Mouse (Mus musculus) B cell, adult 2 months (primary cell): ENCODE measurements around the gene Tmem136.

Experiments used
- DNase-seq, 2 experiments: peaks; one replicate each; pipeline ENCODE4 v3.0.0; 2022

The Tmem136 gene

GRCm38 (mm10) chr9:43107555-43107954 lies 8.8 kb downstream of the Tmem136 start:
- DNase-seq, result no peak

GRCm38 (mm10) chr9:43107187-43107517 lies 9.2 kb downstream of the Tmem136 start, which contains the start of gene Arhgef12:
Gene Arhgef12 (minus strand): TSS chr9:43107239.
- DNase-seq, result no peak

- DNase-seq, result peak; percentile 43 to 47
Observed at GRCm38 (mm10) chr9:43106426-43107186, 9.8 kb downstream of the Tmem136 start.

GRCm38 (mm10) chr9:43105664-43106361 lies 10.6 kb downstream of the Tmem136 start:
- peak; percentile 66 to 68 for DNase-seq

GRCm38 (mm10) chr9:43104873-43105663 lies 11.3 kb downstream of the Tmem136 start:
- peak; percentile 28 to 34 for DNase-seq

DNA sequence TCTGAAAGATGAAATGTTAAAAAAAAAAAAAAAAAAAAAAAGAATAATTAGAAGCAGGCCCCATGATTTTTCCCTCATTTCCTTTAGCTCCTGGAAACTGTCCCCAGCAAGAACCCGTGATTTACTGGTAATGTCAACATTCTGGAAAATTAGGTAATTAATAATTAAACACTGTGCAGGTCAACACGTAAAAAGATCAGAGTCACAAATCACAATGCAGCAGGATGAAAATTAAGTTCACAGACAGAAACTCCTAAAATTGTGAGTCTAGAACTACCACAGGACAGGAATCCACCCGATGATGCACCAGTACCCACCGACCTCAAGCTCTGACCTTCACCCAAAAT lies 11.9 kb downstream of the Tmem136 start:
- DNase-seq, result no peak

- DNase-seq, result no peak
Observed at GRCm38 (mm10) chr9:43103675-43104299, 12.6 kb downstream of the Tmem136 start.

DNA sequence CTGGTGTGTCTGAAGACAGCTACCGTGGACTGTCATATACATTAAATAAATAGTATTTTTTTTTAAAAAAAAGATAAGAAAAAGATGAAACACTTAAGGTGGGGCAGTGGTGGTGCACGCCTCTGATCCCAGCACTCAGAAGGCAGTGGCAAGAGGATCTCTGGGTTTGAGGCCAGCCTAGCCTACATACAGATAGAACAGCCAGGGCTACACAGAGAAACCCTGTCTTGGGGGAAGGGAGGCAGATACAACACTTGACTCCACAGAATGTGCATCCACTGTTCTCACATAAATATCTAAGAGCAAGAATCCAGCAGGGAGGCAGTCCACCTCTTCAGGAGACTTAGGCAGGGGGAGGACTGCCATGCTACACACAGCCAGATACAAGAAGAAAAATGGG lies 13.4 kb downstream of the Tmem136 start:
- DNase-seq, result no peak

DNA sequence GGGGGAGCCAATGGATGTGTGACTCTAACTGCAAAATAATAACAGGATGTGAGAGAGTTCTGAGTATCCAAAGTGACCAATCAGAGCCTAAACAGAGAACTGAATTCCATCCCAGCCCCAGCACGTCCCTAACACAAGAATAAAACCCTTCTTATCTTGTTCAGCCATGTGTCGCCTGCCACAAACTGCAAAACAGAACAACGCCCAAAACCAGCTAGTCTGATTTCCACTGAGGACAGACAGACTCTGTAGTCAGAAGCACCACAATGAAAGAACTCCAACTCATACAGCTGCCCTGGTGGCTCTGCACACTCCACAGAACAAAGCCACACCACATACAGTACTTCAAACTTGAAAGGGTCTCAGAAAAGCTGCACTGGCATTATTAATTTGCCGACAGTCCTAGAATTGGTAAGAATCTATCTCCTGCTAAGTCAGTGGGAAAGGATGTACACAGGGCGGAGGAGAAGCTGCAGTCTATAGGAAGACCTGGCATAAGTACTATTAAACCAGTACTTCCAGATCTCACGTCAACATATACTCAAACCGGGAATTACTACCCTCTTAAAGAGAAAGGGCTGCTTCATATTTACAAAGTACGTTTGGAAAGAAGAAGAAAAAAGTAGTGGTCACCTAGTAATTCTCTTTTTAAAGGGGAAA lies 14.3 kb downstream of the Tmem136 start:
- DNase-seq, result no peak

- DNase-seq, result no peak
Observed at GRCm38 (mm10) chr9:43098922-43099321, 17.4 kb downstream of the Tmem136 start.

DNA sequence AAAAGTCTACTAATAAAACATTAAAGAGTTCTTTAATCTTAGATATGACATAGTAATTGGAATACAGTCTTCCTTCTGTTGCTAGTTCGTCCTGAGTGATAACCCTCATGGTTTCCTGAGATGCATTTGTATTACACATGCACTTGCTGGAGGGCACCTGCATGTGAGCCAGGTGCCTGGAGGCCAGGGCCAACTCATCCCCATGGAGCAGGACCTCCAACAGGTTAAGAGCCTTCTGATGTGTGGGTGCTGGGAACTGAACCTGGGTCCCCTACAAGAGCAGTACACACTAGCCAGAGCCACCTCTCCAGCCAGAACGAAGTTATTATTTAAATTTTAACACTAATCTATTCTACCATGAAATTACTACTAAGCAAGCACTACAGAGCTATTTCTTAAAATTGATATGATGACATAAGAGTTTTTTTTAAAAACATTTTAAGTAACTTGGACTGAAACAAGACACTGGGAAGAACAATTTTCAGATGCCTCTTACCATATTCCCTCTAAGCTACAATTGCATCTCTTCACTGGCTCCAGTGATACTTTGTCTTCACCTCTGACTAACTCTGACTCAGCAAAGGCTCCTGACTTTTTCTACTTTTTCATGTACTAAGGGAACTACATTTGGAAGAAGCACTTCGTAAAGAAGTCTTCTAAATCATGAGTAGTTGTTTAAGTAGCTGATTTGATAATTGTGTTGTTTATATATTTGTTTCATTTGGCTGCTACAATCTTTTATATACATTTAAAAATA lies 18.4 kb downstream of the Tmem136 start:
- no peak for DNase-seq

DNA sequence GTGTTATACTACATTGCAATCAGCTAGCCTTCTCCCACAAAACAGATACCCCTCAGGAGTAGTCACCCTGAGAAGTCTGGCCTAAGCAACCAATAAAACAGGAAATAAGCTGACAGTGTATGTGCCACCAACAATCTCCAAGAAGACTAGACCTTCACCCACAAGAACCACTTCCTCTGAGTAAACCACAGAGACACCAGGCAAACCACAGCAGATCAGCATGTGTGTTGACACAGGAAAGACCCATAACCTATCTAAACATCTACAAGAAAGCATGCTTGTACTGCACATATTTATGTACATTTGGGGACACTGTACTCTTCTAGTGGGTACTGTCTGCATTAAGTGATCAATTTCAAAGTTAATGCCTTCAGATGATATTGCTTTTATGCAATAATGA lies 20.0 kb downstream of the Tmem136 start:
- DNase-seq, result peak; percentile 37 to 53

GRCm38 (mm10) chr9:43094828-43095227 lies 21.5 kb downstream of the Tmem136 start:
- DNase-seq, result no peak

GRCm38 (mm10) chr9:43093803-43094202 lies 22.6 kb downstream of the Tmem136 start:
- DNase-seq, result no peak

- no peak for DNase-seq
Observed at GRCm38 (mm10) chr9:43085686-43086285, 30.6 kb downstream of the Tmem136 start.

GRCm38 (mm10) chr9:43084496-43085362 lies 31.6 kb downstream of the Tmem136 start:
- no peak for DNase-seq

DNA sequence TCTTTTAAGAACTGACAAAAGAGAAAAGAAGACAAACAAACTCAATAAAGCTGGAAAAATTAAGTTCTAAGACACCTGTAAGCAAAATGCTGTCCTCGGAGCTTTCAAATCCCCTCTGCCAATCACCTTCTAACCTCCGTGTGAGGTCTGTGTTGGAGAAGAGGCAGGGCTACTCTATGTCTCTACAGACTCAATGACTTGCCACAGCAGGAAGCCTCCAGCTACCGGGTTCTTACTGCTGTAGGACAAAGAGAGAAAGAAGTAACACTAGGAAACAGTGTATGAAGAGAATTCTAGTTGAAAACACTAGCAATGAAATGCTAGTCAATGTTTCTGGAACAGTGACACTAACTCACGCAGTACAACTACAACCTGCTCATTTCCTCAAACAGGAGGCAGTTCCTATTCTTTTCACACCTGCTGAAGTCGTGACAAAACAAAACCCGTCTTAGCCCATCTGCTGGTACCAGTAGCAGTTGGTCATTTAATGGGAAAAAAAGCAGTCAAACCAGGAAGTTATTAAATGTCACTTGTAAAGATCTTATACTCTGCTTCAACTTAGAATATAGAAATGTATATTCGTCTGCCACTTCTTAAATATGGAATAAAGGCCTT lies 32.8 kb downstream of the Tmem136 start:
- DNase-seq, result no peak

GRCm38 (mm10) chr9:43078711-43079110 lies 37.7 kb downstream of the Tmem136 start:
- DNase-seq, result no peak

DNA sequence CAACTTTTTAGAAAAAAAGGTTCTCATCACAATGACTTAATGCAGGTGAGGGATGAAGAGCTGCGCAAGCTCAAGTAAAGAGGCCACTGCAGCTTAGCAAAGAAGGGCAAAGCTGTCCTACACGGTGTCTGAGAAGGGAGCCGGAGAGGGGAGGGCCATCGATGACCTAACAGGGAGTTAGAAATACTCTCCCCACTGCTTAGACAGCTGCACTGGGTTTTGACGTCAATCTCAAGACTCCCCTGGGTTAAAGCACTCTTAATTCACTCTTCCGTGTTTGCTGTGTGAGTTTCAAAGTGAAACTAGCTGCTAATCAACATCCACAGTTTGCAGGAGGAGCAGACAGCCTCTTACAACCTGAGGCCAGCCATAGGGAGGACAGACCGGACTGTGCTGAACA lies 40.2 kb downstream of the Tmem136 start:
- DNase-seq, result no peak

DNA sequence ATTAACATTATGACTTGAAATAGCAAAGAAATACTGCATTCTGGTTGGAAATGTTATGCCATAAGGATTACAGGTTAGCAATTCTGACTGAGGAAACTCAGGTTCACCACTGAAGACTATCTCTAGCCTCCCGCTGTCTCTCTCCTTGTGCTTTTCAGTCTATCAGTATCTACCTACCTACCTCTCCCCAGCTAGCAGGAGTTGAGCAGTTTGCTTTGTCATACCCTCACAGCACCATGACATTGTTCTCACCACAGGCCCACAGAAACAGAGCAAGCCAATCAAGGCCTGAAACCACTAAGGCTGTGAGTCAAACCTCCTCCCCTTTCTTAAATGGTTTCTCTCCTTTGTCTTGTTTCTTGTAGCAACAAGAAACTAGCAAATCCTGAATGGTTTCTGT lies 41.8 kb downstream of the Tmem136 start:
- DNase-seq, result no peak
